Mouse (Mus musculus) testis, adult 2 months (tissue): ENCODE data around the gene Nudt22. TPM values are rescaled to one million over a fixed set of nuclear protein-coding genes. Genes with fewer than 3 reads are reported as not detected.

Experiments
- H3K27ac ChIP-seq: fragments of 200-500 bp; 2 replicates; pipeline ENCODE4 v1.5.1; 2012; ENCODE audit warnings: low read depth, low read length; ENCODE audit not compliant: control insufficient read depth, insufficient read depth
- H3K27me3 ChIP-seq: fragments of 200-500 bp; 2 replicates; pipeline ENCODE4 v1.6.1; 2012; ENCODE audit warnings: mild to moderate bottlenecking, low read length, moderate library complexity; ENCODE audit not compliant: control insufficient read depth, insufficient read depth
- H3K36me3 ChIP-seq: fragments of 200-500 bp; 2 replicates; pipeline ENCODE4 v1.6.1; 2012; ENCODE audit warnings: mild to moderate bottlenecking, low read length; ENCODE audit not compliant: control insufficient read depth, insufficient read depth
- H3K4me1 ChIP-seq: fragments of 200-500 bp; 2 replicates; pipeline ENCODE4 v1.6.1; 2012; ENCODE audit warnings: low read length; ENCODE audit not compliant: control insufficient read depth, insufficient read depth
- H3K4me3 ChIP-seq: fragments of 200-500 bp; 2 replicates; pipeline ENCODE4 v1.5.1; 2012; ENCODE audit warnings: low read depth, mild to moderate bottlenecking, low read length, moderate library complexity, mixed read lengths; ENCODE audit not compliant: control insufficient read depth
- CTCF ChIP-seq: fragments of 200-500 bp; IDR thresholded peaks from 2 replicates; pipeline ENCODE4 v1.5.1; 2012; ENCODE audit warnings: low read depth, mild to moderate bottlenecking, inconsistent platforms, low read length, moderate library complexity; ENCODE audit not compliant: control insufficient read depth, insufficient read depth, insufficient replicate concordance
- POLR2A ChIP-seq: fragments of 200-500 bp; IDR thresholded peaks from 2 replicates; pipeline ENCODE4 v1.6.1; 2012; ENCODE audit warnings: low read depth, mild to moderate bottlenecking, inconsistent platforms, low read length, moderate library complexity; ENCODE audit not compliant: control insufficient read depth
- polyA plus RNA-seq: library from polyadenylated mRNA; depleted of rRNA; stranded (reverse); fragments of >200 nt; gene quantifications from 2 replicates; pipeline ENCODE4 v1.2.3, GENCODE M21; 2012

Gene Nudt22
- polyA plus RNA-seq, 1 experiment: 8.6 TPM

DNA sequence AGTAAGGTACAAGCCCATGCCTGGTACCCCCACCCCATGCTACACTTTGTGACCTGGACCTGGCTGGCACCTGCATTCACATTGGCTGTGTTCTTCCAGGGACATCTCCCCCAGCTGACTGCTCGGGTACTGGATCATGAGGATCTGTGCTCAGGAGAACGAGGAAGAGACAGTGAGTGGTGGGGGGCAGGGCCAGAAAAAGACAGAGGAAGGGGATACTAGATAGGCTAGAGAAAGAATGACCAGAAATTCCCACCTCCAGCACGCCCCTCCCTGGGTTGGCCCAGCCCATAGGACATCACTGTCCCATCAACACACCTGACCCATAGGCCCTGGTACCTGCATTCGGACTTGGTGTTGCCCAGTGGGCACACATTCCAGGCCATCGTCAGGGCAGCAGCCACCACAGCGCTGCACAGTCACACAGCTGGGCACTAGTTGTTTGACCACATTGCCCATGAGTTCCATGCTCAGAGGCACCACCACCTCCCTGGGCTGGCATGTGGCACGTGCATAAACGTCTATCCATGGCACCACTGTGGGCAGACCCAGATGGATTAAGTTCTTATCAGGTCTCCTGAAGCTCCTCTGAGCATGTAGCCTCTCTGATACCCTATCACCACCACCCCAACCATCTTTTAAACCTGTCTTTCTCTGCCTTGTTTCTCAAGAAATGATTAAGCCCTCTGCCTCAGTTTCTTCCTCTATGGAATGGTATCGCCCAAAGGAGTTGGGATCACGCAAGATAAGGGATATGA is 9.8 kb downstream of the Nudt22 start:
- H3K27ac ChIP-seq: no peak overlapping the region
- TF ChIP-seq POLR2A (no peak), CTCF (no peak)
- no peaks in the 10 kb centered on the region for H3K27me3 ChIP-seq
- H3K4me3 ChIP-seq: no peak overlapping the region
- peaks cover 13% of the 10 kb centered on the region for H3K4me1 ChIP-seq
- peaks cover 1% of the 10 kb centered on the region; the same call in 1 of the 2 replicates for H3K36me3 ChIP-seq

DNA sequence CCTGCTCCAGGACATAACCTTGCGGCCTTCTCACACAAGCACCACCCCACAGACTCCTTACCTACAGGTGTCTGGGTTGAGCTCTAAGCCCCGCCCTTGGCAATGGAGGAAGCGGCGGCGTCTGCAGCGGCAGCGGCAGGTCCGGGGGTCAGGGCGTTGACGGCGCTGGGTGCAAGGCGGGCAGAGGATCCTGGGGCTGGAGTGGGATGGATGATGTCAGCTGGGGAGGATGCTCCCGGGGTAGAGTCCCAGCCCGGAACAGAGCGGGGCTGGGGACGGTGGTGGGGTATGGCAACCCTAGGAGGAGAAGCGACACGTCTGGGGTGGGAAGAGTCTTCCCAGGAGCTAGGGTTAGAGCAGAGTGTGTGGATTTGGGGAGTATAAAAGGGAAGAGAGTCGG is 10.6 kb downstream of the Nudt22 start:
- H3K27ac ChIP-seq: no peak overlapping the region
- peaks cover 15% of the 10 kb centered on the region for H3K4me1 ChIP-seq
- H3K27me3 ChIP-seq: no peaks in the 10 kb centered on the region
- TF ChIP-seq POLR2A (no peak), CTCF (no peak)
- H3K36me3 ChIP-seq: peaks cover 1% of the 10 kb centered on the region; the same call in 1 of the 2 replicates
- H3K4me3 ChIP-seq: no peak overlapping the region

DNA sequence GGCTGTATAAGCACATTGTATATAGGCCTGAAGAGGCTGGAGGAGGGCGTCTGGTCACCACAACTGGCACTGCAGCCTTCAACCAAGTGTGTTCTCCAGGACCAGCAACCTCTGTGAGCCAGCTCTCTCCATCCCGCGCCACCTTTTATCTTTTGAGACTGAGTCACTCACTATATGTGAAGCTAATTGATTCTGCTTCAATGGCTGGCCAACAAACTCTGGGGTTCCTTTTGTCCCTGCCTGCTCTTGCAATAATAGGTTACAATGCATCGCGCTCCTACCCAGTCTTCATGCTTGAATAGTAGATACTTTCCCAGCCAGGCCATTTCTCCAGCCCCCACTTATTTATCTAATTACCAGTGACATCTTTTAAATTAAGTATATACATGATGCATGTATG is 12.3 kb downstream of the Nudt22 start:
- H3K36me3 ChIP-seq: no peaks in the 10 kb centered on the region; the same call in 1 of the 2 replicates
- H3K27ac ChIP-seq: no peak overlapping the region
- no peak overlapping the region for H3K4me3 ChIP-seq
- H3K4me1 ChIP-seq: peaks cover 26% of the 10 kb centered on the region
- H3K27me3 ChIP-seq: no peaks in the 10 kb centered on the region
- TF ChIP-seq POLR2A (no peak), CTCF (no peak)

DNA sequence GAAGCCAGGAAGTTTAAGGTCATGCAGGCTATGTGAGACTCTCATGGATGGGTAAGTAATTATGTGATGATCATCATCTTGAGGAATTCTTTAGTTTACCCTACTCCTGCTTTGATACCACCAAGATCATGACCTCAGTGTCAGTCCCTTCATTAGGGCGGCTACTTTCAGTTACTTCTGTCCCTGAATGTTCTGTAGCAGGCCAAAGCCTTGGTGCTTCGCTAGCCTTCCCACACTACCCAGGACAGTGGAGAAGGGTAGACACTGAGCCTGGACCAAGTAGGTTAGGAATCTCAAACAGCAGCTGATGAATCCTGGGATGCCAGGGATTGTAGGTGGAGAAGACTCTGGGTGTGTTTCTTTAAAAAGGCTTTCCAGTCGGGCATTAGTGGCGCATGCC is 14.5 kb downstream of the Nudt22 start:
- Histone ChIP-seq H3K36me3 (no peaks in the 10 kb centered on the region; the same call in 1 of the 2 replicates), H3K4me3 (no peak overlapping the region), H3K4me1 (peaks cover 18% of the 10 kb centered on the region), H3K27ac (no peak overlapping the region), H3K27me3 (no peaks in the 10 kb centered on the region)
- no peak for TF ChIP-seq POLR2A
- no peak for TF ChIP-seq CTCF

DNA sequence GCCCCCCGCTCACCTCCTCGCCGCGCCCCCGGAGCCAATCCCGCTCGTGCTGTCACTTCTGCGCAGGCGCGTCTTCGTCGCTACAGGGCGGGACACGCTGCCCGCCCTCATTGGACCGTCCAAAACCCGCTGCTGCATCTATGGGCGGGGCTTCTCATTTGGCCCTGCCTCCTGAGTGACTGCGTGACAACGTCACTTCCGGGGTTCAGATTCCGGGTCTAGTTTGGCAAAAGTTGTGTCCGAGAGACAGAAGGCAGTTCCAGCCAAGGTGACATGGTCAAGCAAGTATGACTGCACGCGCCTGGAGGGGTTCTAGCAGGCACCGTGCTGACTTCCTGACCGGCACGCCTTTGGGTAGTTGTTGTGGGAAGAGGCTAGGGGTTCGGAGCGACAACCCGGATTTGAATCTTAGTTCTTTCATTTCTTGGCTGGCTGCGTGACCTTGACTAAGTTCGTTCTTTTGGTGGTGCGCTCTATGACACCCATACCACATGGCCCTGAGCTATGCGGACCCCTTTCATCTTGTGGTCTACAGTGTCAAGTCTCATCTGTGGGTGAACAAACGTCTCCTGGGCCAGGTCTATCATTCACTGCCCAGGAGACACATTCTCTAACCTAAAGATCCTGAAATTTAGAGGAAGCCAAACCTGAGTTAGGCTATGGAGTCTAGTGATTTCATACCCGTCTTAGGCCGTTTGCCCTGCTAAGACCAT is 15.4 kb downstream of the Nudt22 start, which contains the start of gene Fkbp2:
TSS of gene Fkbp2 (minus strand) at position 121 of the 713 bp plus-strand sequence.
- H3K4me1 ChIP-seq: peaks cover 25% of the 10 kb centered on the region
- TF ChIP-seq CTCF: no peak
- peak; percentile 91 for TF ChIP-seq POLR2A
- no peaks in the 10 kb centered on the region for H3K27me3 ChIP-seq
- no peaks in the 10 kb centered on the region; the same call in 1 of the 2 replicates for H3K36me3 ChIP-seq
- H3K27ac ChIP-seq: peak within 1 kb of the TSS; percentile 95
- H3K4me3 ChIP-seq: peak within 1 kb of the TSS; percentile 97

DNA sequence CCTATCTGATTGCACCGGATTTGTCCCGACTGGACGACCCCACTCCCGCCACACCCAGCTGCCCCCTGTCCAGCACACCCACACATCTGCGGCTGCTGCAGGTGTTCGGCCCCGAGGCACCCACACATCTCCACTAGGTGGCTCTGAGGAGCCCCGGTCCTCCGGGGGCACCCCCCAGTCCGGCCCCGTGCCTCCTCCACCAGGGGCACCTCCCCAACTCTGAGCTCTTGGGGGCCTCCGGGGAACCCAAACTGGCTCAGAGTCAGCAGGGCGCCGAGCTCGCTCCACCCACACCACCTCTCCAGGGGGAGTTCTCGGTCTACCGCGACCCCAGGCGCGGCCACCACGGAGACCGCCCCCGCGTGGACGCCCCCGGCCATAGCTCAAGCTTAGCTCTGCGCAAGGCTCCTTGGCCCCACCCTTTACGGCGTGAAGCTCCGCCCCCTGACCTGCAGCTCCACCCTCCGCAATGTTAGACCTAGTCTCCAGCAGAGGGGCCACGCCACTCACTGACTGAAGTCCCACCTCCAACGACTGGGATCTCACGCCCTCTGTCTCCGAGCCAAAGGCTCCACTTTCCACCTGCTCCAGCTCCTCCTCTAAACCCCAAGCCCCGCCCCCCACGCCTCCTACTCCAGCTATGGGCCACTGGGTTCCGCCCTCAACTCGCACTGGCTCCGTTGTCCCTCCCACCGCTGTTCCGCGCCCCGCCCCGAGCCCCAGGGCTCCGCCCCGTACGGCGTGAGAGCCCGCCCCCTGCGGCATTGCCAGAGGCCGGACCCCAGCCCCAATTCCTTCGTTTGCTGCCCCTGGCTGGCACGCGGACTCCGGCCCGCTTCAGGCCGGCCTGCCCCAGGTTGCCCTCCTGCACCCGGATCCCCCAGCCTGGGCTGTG is 16.2 kb downstream of the Nudt22 start:
- Histone ChIP-seq H3K36me3 (no peaks in the 10 kb centered on the region; the same call in 1 of the 2 replicates), H3K27ac (peak overlapping the region; percentile 79), H3K4me3 (peak overlapping the region; percentile 97), H3K4me1 (peaks cover 27% of the 10 kb centered on the region), H3K27me3 (no peaks in the 10 kb centered on the region)
- TF ChIP-seq POLR2A (no peak), CTCF (peak; percentile 55)

DNA sequence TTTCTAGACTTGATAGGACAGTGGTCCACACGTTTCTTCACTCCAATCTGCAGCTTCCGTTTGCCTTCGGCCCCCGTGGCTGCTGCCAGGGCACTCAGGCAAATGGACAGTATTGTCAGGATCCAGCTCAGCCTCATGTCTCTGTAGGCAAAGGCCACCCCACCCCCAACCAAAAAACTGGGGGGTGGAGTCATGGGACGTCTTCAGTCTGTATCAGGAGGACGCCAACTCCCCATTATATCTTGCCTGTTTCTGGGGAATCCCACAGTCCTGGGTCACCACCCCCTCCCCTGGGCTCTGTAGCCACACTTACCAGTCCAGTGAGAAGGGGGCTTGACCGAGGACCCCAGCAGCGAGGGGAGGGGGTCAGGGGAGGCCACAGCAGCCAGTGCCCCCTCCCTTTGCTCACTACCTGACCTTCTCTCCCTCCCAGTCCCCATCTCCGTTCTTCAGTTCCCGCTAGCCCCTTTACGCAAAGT is 16.9 kb downstream of the Nudt22 start:
- H3K36me3 ChIP-seq: no peaks in the 10 kb centered on the region; the same call in 1 of the 2 replicates
- H3K4me1 ChIP-seq: peaks cover 27% of the 10 kb centered on the region
- H3K27ac ChIP-seq: peak overlapping the region; percentile 59
- no peak for TF ChIP-seq POLR2A
- H3K4me3 ChIP-seq: peak overlapping the region; percentile 97
- H3K27me3 ChIP-seq: no peaks in the 10 kb centered on the region
